Mouse (Mus musculus) liver, adult 2 months (tissue): ENCODE measurements at regions not wholly inside any gene's neighbourhood (a gene's known extent, or its start where the extent isn't known, plus 50 kb on each side); places are given as distances from the start of the nearest gene placed in this dataset.

Source experiments
- CTCF ChIP-seq: fragments of 200-500 bp; IDR thresholded peaks from 2 replicates; pipeline ENCODE4 v1.5.1; 2011; ENCODE audit warnings: low read depth, low read length, control low read depth
- POLR2A ChIP-seq: fragments of 200-500 bp; IDR thresholded peaks from 2 replicates; pipeline ENCODE4 v1.6.1; 2011; ENCODE audit warnings: low read length, control low read depth; ENCODE audit not compliant: insufficient read depth; ENCODE audit errors: extremely low read depth

GRCm38 (mm10) chr4:119030865-119031264 is 69.5 kb downstream of the Lao1 start:
- no peak for TF ChIP-seq POLR2A
- TF ChIP-seq CTCF, result no peak
